Mouse (Mus musculus) spleen, adult 18-20 months (tissue): ENCODE measurements around the gene Adap2.
A peak's percentile ranks its signal among the peaks of the same experiment; 100 is the strongest.
"Not testable (repeated sequence)": the region's sequence is repeated elsewhere in the genome, so short reads cannot be mapped to it uniquely, and the experiment has no call there.

Experiments used
- DNase-seq, 2 experiments: peaks; one replicate each; pipeline ENCODE4 v3.0.0; 2022; ENCODE audit warnings: mixed read lengths in 2 of 2

The Adap2 gene

GRCm38 (mm10) chr11:80161041-80161440, 7.1 kb downstream of the Adap2 start:
- DNase-seq, result no peak

DNA sequence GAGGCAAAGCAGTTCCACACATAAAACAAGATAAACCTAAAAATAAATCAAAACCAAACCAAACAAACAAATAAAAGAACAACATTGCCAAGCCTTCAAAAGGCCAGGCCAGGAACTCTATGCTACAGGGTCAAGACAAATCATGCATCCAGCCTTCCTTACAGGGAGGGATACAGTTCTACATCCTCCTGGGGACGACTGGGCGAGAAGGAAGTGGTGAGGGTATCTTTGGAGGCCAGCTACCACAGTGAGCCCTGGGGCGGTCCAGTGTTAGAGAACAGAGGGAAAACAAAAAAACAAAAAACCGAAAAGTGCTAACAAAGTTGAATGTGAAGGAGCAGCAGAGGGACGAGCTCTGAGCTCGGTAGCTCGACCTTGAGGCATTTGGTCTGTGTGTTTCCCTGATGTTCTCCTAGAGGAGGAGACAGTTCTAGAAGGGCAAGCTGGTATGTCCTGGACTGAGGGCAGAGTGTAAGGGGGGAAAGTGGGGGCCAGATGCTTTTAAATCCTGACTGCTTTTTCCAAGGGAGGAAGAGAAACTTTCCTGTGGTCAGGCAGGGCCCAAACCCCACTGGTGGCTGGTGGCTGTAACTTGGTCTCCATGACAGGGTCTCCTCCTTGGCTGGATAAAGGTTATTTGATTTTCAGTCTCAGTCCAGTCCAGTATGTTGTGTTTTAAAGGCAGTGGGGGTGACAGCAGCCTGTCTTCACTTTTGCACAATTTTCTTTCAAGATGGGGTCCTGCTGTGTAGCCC, 9.6 kb downstream of the Adap2 start:
- DNase-seq, result no peak

DNA sequence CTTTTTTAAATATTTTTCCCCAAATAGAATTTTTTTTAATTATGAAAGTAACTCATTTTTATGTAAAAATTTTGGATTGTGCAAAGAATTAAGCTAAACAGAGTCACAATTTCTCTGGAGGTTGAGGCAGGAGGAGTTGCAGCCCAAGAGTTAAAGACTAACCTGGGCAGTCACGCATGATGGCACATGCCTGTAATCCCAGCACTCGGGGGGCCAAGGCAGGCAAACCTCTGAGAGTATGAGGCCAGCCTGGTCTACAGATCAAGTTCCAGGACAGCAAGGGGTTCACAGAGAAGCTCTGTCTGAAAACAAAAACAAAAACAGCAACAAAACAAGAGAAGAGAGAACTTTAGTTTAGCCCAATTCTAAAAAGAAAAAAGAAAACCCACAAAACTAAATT, 10.3 kb downstream of the Adap2 start:
- DNase-seq, result no peak

DNA sequence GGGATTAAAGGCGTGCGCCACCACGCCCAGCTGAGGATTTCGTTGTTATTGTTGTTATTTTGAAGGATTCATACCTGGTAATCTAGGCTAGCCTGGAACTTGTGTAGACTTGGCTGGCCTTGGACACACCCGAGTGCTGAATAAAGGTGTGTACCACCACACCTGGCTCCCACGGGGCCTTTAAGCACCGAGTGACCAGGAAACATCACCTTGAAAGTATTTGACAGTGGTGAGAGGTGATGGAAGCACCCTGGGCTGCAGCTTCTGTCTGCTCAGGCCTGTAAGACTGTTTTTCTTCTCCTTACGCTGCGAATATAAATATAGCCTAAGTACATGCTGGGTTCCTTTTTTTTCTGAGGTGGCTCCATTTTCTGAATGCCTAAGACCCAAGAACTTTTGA, 14.2 kb downstream of the Adap2 start:
- DNase-seq, result no peak

GRCm38 (mm10) chr11:80168611-80169249, 14.8 kb downstream of the Adap2 start:
- no peak for DNase-seq

DNA sequence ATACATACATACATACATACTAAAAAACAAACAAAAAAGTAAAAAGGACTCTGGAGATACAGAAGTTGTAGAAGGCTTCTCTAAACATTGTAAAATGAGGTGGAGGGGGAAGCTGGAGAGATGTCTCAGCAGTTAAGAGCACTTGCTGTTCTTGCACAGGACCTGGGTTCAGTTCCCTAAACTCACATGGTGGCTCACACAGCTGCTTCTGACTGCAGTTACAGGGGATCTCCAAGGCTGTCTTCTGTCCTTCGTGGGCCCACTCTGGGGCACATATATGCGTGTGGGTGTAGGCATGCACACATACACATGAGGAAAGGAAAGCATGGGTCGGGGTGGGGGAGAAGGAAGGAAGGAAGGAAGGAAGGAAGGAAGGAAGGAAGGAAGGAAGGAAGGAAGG, 15.7 kb downstream of the Adap2 start:
- no peak for DNase-seq

GRCm38 (mm10) chr11:80170351-80170750, 16.4 kb downstream of the Adap2 start:
- DNase-seq, result no peak

DNA sequence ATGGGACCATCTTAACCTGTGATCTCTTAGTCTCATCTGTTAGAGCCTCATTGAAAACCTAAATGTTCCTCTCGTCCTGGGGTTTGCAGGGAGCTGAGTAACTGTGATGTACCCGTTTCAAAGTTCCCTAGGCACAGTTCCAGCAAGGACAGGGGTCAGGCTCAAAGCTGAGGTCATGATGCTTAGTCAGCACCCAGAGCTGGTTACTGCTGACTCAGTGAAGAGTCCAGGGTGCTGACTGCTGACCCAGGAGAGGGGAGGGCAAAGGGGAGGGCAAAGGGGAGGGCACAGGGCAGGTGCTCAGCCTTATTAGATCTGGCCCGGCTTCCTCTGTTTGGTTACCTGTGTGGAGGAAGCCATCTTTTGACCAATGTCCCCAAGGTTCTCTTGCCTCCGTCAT, 18.0 kb downstream of the Adap2 start:
- DNase-seq, result no peak

GRCm38 (mm10) chr11:80173963-80174670, 20.2 kb downstream of the Adap2 start:
- no peak for DNase-seq

DNA sequence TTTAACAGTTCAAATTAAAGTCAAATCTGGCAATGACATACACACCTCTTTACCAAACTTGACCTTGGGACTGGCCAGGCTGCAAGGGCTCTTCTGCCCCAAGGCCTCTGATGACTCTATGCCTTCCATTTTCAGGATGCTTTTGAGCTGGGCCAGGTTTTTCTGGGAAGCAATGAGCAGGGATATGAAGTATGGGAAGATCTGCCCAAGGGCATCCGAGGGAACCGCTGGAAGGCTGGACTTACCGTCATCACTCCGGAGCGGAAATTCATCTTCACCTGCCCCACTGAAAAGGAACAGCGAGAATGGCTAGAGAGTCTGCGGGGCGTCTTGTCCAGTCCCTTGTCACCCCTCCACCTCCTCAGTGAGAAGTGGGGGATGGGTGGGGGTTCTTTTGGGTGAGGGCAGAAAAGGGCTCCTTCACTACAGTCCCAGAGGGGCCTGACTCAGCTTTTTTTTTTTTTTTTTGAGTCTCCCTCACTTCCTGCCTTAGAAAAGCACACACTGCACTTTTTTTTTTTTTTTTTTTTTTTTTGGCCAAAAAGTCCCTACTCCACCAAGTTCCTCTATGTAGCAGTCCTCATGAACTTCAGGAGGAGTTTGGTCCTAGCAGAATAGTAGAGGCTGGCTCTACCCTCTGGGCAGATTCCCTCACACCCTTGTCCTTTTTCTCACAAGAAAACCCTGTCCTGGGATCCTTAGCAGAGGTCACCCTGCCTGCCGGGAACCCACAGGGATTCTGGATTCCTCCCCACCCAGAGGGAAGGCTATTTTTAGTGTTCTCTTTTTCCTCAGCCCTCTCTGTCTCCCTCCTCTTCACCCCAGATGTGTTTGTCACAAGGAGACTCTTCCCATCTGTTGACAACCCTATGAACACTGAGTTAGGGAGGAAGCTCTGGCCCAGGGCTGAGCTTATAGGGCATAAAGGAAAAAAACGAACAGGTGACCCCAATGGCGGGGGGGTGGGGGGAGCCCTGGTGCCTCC, 23.3 kb downstream of the Adap2 start:
- DNase-seq, result no peak

- no peak for DNase-seq
These were observed 24.4 kb downstream of the Adap2 start for GRCm38 (mm10) chr11:80178316-80178715.

- DNase-seq, result no peak
These were observed 27.3 kb downstream of the Adap2 start for GRCm38 (mm10) chr11:80181021-80181749.

GRCm38 (mm10) chr11:80183054-80183704, 29.3 kb downstream of the Adap2 start:
- DNase-seq, result not testable (repeated sequence)

DNA sequence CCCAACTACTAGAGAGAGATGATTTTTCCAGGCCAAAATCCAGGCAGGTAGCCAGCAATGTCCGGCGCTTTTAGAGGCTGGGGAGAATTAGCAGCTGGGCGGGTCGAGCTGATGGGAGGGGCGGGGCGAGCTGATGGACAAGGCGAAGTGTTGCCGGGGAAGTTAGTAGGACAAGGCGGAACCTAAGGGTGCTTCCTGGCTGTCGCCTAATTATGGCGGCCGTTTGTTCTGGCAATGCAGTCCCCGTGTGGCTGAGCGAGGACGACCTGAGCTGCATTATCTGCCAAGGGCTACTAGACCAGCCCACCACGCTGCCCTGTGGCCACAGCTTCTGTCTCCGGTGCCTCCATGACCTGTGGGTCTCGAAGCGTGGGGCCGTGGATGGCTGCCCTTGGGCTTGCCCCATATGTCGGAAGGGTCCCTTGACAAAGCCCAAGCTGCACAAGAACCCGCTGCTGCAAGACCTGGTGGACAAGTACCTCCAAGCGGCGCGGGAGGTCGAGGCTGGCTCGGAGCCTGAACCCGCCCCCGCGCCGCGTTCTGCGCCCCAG, 29.9 kb downstream of the Adap2 start, which contains the start of gene Rnf135:
Gene Rnf135, plus strand, starts transcription at position 147 of the 551 bp plus-strand sequence.
- DNase-seq, result peak; percentile 80 to 86

- DNase-seq, result no peak
These were observed 30.7 kb downstream of the Adap2 start for GRCm38 (mm10) chr11:80184531-80185071.

DNA sequence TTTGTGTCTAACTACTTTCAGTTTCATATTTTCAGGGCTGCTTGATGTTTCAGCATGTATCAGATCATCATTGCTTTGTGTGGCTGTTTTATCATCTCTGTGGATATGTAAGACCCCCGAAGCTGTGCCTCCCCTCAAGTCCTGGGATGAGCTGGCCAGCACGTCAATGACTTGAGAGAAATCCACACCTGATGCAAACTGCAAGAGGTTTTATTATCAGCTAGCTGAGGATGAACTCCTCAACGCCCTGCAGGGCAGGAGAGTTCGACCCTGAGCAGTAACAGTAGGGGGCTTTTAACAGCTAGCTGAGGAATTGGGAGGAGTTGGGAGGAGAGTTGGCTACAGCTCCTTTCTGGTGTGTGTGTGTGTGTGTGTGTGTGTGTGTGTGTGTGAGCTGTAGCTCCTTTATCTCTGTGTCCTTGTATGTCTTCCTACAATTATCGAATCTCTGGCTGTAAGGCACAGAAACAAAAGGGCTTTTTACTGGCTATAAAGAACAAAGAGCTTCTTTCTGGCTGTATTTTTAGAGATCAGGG, 31.6 kb downstream of the Adap2 start:
- DNase-seq, result not testable (repeated sequence)

DNA sequence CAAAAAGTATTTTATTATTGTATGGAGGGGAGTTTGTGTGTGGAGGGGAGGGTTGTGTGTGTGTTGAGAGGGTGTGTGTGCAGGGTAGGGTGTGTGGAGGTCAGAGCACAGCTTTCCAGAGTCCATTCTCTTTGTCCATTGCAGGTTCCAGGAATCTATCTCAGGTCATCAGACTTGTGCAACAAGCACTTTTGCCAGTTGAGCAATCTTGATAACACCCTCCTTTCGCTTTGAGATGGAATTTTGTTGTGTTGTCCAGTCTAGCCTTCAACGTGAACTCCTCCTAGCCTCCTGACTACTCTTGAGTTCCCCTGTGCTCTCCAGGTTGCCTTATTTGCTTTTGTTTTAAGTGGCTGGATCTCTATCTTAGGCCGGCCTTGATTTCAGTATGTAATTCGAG, 36.4 kb downstream of the Adap2 start:
- no peak for DNase-seq

- no peak for DNase-seq
These were observed 39.9 kb downstream of the Adap2 start for GRCm38 (mm10) chr11:80193827-80194226.

- no peak for DNase-seq
These were observed 42.4 kb downstream of the Adap2 start for GRCm38 (mm10) chr11:80196351-80196750.

DNA sequence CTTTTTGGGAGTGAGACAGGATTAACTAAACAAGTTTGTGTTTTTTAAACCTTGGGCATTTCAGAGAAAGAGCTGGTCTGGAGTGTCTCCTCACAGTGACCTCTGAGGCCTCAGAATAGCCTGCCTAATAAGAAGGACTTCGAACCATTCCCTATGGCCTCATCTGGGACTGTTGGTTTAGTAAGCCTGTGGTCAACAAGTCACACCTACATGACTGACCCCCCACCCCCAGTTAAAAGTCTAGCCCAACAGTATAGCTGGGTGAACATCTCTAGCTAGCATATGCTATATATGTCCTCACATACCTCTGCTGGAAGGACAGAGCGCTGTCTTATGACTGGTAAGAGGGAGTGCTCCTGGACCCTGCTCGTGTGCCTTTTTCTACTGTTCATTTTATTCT, 45.4 kb downstream of the Adap2 start:
- no peak for DNase-seq
